Mouse (Mus musculus): ENCODE measurements around the gene Mageb18. TPM values are rescaled to one million over a fixed set of nuclear protein-coding genes. Genes with fewer than 3 reads are reported as not detected.

Gene Mageb18
- polyA plus RNA-seq, 1 experiment = not detected

DNA sequence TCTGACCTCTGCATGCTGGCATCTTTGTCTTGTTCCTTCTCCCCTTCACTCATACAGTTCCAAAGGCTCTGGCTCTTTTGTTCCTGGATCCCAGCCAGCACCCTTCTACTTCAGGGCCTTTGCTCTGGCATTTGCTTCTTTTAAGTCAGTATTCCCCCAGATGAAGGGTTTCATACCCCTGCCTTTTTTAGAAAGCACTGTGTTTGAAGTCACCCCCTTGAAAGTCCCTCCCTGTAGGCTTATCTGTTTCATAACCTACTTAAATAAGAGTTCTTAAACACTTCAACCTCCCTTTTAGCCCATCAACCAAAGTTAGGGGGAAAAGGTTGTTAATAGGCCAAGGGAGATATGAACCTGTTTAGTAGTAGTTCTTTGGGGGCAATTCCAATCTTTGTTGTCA, 212.0 kb downstream of the Mageb18 start:
- H3K4me3 ChIP-seq (replicated peaks; ENCODE audit: control insufficient read depth, low read depth, low read length) = no peak overlapping the region
- H3K4me1 ChIP-seq (ENCODE audit: control insufficient read depth, insufficient read depth, low read length) = no peaks in the 10 kb centered on the region
- TF ChIP-seq CTCF (IDR thresholded peaks at IDR 0.05; ENCODE audit: control insufficient read depth, insufficient read depth, low read length) = no peak
- TF ChIP-seq POLR2A (IDR thresholded peaks at IDR 0.05; ENCODE audit: borderline replicate concordance, control insufficient read depth, low read depth, low read length) = no peak
- H3K27ac ChIP-seq (ENCODE audit: control insufficient read depth, insufficient read depth, low read depth, low read length, poor library complexity) = no peak overlapping the region

DNA sequence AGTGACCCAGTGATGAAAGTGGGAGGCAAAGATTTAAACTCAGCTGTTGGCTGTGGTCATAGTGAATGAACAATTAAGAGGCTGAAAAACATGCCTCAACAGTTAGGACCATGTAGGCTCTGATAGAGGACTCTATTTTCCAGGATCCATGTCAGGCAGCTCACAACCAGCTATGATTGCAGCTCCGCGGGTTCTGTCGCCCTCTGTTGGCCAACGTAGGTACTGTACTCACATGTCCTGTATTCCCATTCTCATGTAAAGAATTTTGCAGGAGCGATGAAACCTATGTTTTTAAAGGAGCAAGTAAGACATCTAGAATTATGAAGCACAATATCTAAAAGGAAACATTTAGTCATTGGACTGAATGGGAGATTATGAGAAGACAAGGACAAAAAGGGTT, 256.4 kb downstream of the Mageb18 start:
- H3K4me3 ChIP-seq (replicated peaks; ENCODE audit: control insufficient read depth, low read depth, low read length) = no peak overlapping the region
- no peak overlapping the region for H3K27ac ChIP-seq (ENCODE audit: control insufficient read depth, insufficient read depth, low read depth, low read length, poor library complexity)
- 14% methylated on average over 5 of the region's 5 CpGs for WGBS
- no peaks in the 10 kb centered on the region for H3K4me1 ChIP-seq (ENCODE audit: control insufficient read depth, insufficient read depth, low read length)
- TF ChIP-seq POLR2A (IDR thresholded peaks at IDR 0.05; ENCODE audit: borderline replicate concordance, control insufficient read depth, low read depth, low read length) (no peak), CTCF (IDR thresholded peaks at IDR 0.05; ENCODE audit: control insufficient read depth, insufficient read depth, low read length) (peak; percentile 26; the same call in 1 of the 2 replicates)

DNA sequence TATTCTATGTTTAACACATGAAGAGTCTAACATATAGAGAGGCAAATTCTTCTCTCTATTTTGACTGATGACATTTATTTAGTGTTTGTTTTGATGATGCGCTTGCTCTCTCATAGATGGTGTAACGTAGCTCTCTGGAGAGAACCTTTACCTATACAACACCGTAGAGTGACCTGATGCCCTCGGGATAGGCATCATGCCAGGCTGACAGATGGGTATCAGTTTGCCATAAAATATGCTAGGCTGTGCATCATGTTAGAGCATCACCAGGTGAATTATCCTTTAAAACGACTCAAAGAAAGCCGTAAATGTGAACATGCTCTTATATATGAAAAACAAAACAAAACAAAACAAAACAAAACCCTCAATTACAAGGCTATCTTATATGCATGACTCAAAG, 258.5 kb downstream of the Mageb18 start:
- 78% methylated on average over 6 of the region's 6 CpGs for WGBS
- TF ChIP-seq CTCF (IDR thresholded peaks at IDR 0.05; ENCODE audit: control insufficient read depth, insufficient read depth, low read length) (no peak), POLR2A (IDR thresholded peaks at IDR 0.05; ENCODE audit: borderline replicate concordance, control insufficient read depth, low read depth, low read length) (no peak)
- Histone ChIP-seq H3K4me1 (ENCODE audit: control insufficient read depth, insufficient read depth, low read length) (no peaks in the 10 kb centered on the region), H3K4me3 (replicated peaks; ENCODE audit: control insufficient read depth, low read depth, low read length) (no peak overlapping the region), H3K27ac (ENCODE audit: control insufficient read depth, insufficient read depth, low read depth, low read length, poor library complexity) (no peak overlapping the region)

DNA sequence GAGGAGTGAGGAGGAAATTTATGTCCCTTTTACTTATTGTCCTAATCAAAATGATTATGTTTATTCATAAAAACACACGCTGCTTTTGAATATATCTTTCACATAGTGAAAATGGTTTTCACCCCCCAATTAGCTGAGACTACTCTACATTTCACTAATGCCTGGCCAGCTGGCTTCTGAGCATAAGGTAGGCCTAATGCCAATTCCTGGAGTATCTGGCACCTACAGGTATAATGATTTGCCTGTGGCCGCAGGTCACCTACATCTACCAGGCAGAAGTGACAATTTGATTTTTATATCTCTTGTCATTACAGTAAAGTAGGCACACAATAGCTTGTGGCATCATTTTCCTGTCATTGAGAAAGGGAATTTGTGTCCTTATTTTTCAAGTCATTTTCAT, 259.8 kb downstream of the Mageb18 start:
- TF ChIP-seq CTCF (IDR thresholded peaks at IDR 0.05; ENCODE audit: control insufficient read depth, insufficient read depth, low read length) = no peak
- no peak for TF ChIP-seq POLR2A (IDR thresholded peaks at IDR 0.05; ENCODE audit: borderline replicate concordance, control insufficient read depth, low read depth, low read length)
- H3K4me1 ChIP-seq (ENCODE audit: control insufficient read depth, insufficient read depth, low read length) = no peaks in the 10 kb centered on the region
- 66% methylated on average over 2 of the region's 2 CpGs for WGBS
- no peak overlapping the region for H3K27ac ChIP-seq (ENCODE audit: control insufficient read depth, insufficient read depth, low read depth, low read length, poor library complexity)
- H3K4me3 ChIP-seq (replicated peaks; ENCODE audit: control insufficient read depth, low read depth, low read length) = no peak overlapping the region

DNA sequence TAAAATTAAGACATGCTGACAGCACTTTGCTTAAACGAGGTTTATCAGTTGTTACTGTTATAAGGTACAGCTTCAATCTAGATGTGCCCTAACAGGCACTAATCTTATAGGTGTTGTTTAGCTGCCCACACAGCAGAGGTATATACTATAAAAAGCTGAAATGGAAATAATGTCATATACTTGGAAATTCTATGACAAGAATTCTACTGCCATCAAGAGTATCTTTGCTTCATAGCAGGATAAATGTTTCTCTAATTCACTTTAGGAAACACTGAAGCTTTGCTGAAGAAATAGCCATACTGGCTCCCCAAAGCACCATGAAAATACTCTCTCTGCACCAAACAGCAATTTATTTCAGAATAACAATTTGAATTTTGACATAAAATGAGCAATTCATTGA, 265.9 kb downstream of the Mageb18 start:
- TF ChIP-seq POLR2A (IDR thresholded peaks at IDR 0.05; ENCODE audit: borderline replicate concordance, control insufficient read depth, low read depth, low read length) = no peak
- TF ChIP-seq CTCF (IDR thresholded peaks at IDR 0.05; ENCODE audit: control insufficient read depth, insufficient read depth, low read length) = no peak
- Histone ChIP-seq H3K4me3 (replicated peaks; ENCODE audit: control insufficient read depth, low read depth, low read length) (no peak overlapping the region), H3K4me1 (ENCODE audit: control insufficient read depth, insufficient read depth, low read length) (no peaks in the 10 kb centered on the region), H3K27ac (ENCODE audit: control insufficient read depth, insufficient read depth, low read depth, low read length, poor library complexity) (no peak overlapping the region)
- WGBS = 78% methylated on average over 1 of the region's 1 CpGs

DNA sequence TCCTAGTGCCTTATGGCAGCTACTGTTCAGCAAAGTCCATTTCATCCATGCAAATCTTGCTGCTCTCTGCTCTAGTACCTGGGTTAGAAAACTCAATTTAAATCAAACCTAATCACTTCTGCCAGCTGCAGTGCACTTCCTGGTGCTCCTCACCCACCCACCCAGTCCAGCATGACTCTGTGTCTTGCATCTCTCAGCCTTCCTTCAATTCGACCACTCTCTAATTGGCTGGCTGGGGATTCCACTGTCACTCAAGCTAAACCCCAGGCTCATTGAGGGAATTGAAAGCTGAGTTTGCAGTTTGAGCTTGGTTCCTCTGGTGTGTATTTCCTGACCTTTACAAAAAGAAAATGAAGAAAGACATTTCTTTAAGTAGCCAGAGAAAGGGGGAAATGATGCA, 275.8 kb downstream of the Mageb18 start:
- no peak overlapping the region for H3K27ac ChIP-seq (ENCODE audit: control insufficient read depth, insufficient read depth, low read depth, low read length, poor library complexity)
- 22% methylated on average over 1 of the region's 1 CpGs for WGBS
- no peak for TF ChIP-seq POLR2A (IDR thresholded peaks at IDR 0.05; ENCODE audit: borderline replicate concordance, control insufficient read depth, low read depth, low read length)
- TF ChIP-seq CTCF (IDR thresholded peaks at IDR 0.05; ENCODE audit: control insufficient read depth, insufficient read depth, low read length) = no peak
- H3K4me1 ChIP-seq (ENCODE audit: control insufficient read depth, insufficient read depth, low read length) = no peaks in the 10 kb centered on the region
- no peak overlapping the region for H3K4me3 ChIP-seq (replicated peaks; ENCODE audit: control insufficient read depth, low read depth, low read length)

DNA sequence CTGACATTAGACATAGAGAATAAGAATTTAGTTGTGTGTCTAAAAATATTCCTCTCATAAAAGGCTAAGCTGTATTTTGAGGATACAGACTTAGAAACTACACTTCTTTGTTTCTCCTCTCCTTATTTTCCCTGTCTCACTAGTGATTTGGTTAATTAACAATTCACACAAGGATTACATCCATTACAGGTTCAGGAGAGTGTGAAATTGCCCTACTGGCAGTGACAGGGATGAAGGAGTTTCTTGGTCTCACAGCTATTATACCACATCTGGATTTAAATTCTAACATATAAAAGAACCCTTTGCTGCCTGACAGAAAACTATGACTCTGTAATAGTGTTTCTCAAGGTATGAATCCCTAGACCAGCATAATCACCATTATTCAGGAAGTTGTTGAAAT, 318.8 kb downstream of the Mageb18 start:
- TF ChIP-seq CTCF (IDR thresholded peaks at IDR 0.05; ENCODE audit: control insufficient read depth, insufficient read depth, low read length) = no peak
- no peak for TF ChIP-seq POLR2A (IDR thresholded peaks at IDR 0.05; ENCODE audit: borderline replicate concordance, control insufficient read depth, low read depth, low read length)

More for the DNA sequence above, 318.8 kb downstream of the Mageb18 start:
- Histone ChIP-seq H3K4me1 (ENCODE audit: control insufficient read depth, insufficient read depth, low read length) (no peaks in the 10 kb centered on the region), H3K4me3 (replicated peaks; ENCODE audit: control insufficient read depth, low read depth, low read length) (no peak overlapping the region), H3K27ac (ENCODE audit: control insufficient read depth, insufficient read depth, low read depth, low read length, poor library complexity) (no peak overlapping the region)

Other genes starting within 250 kb of the Mageb18 start
- not detected in 2 replicates for gene Gm5941, start 109.6 kb downstream of the Mageb18 start, polyA plus RNA-seq (2011; ENCODE audit: insufficient read depth, insufficient read length, low replicate concordance, missing spikeins)

Measured in bone marrow, adult 2 months (tissue).